Mouse (Mus musculus): ENCODE measurements around the gene Agt. TPM values are rescaled to one million over a fixed set of nuclear protein-coding genes. Genes with fewer than 3 reads are reported as not detected.

Gene Agt
- polyA plus RNA-seq, 1 experiment from 2014 or later = 0.15 TPM

DNA sequence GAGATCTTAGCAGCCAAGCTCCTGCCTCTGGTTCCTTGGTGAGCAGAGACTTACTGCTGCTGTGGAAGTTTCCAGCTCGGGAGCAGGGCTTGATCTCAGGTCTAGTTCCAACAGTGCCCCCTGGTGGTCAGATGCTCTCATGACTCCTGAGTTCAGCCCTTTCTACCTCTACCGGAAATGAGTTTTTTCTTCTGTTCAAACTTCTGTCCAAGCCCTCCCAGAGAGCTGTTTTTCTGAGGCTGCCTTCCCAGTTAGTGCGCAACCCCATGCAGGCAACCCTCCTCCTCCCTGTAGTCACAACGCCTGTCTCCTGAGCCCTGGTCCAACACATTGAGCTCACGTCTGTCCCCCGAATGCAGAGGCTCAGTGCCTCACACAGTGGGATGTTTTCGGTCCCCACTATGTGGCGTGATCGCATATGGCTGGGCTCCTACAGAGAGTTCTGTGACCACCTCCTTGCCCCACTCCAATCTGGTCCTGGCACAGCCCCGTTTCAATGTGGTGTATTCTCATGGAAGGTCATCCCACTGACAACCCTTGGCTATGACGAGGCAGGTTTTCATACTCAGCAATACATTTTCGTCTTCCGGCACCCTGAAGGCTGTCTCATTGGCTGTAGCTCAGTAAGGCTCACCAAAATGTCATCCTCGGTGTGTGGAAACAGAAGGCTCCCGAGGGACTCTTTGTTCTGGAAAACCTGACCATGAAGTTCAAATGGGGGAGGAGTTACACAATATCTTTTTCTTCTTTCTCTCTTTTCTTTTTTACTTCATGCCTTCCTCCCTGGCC, 4.2 kb upstream of the Agt start:
- Histone ChIP-seq H3K27ac (replicated peaks) (peak overlapping the region; percentile 83), H3K9me3 (no peaks in the 10 kb centered on the region), H3K36me3 (replicated peaks) (no peaks in the 10 kb centered on the region), H3K4me3 (0 out of 2 replicates have a peak overlapping the region, but pooled peaks have one; percentile 22), H3K4me1 (peaks cover 31% of the 10 kb centered on the region), H3K27me3 (replicated peaks; ENCODE audit: low read depth, poor library complexity, severe bottlenecking) (no peaks in the 10 kb centered on the region)
- 61% methylated on average over 15 of the region's 15 CpGs for WGBS
- DNase-seq (ENCODE audit: low spot score) = peak; percentile 90

DNA sequence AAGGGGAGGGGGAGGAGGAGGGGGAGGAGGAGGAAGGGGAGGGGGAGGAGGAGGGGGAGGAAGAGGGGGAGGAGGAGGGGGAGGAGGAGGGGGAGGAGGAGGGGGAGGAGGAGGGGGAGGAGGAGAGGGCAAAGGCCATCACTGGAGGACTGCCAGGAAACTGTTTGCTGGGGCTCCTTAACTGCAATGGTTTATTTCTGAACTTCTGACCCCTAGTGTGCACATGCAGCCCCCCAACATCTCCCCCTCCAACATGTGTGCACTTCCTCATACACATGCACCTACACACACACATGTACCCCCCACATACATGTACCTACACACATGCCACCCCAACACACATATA, 2.9 kb upstream of the Agt start:
- Histone ChIP-seq H3K27ac (replicated peaks) (peak overlapping the region; percentile 53; the same call in 1 of the 2 replicates), H3K4me1 (peaks cover 31% of the 10 kb centered on the region), H3K9me3 (no peaks in the 10 kb centered on the region), H3K36me3 (replicated peaks) (no peaks in the 10 kb centered on the region), H3K4me3 (no peak overlapping the region), H3K27me3 (replicated peaks; ENCODE audit: low read depth, poor library complexity, severe bottlenecking) (no peaks in the 10 kb centered on the region)
- DNase-seq (ENCODE audit: low spot score) = no peak

DNA sequence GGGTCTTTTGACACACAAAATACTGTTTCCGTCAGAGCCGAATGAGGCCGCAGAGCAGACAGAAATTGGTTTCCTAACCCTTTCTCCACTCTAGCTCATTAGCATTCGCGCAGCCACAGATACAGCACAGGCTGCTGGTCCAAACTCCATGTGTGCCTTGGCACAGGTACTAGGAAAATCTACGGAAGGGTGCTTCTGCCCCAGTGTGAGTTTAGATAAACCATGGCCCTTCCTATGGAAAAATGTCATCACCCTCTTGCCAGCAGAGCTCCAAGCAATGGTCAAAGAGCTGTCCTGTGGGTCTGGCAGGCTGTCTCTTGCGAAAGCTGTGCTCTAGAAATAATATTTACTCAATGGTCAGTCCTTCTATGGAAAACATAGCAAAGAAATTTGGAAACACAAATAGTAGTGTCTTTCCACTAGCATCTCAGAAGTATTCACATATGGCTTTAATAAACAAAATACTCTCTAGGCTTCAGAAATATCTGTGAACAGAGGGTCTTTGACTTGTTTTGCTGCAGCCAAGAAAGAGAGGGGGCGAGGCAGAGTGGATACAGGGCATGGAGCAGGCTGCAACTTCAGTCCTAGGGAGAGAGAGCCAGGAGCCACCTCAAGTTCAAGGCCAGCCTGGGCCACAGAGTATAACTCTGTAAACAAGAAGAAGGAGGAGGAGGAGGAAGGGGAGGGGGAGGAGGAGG, 2.4 kb upstream of the Agt start:
- Histone ChIP-seq H3K4me1 (peaks cover 31% of the 10 kb centered on the region), H3K9me3 (no peaks in the 10 kb centered on the region), H3K4me3 (no peak overlapping the region), H3K36me3 (replicated peaks) (no peaks in the 10 kb centered on the region), H3K27me3 (replicated peaks; ENCODE audit: low read depth, poor library complexity, severe bottlenecking) (no peaks in the 10 kb centered on the region), H3K27ac (replicated peaks) (peak overlapping the region; percentile 53; the same call in 1 of the 2 replicates)
- WGBS = 73% methylated on average over 8 of the region's 8 CpGs
- peak; percentile 21 for DNase-seq (ENCODE audit: low spot score)

DNA sequence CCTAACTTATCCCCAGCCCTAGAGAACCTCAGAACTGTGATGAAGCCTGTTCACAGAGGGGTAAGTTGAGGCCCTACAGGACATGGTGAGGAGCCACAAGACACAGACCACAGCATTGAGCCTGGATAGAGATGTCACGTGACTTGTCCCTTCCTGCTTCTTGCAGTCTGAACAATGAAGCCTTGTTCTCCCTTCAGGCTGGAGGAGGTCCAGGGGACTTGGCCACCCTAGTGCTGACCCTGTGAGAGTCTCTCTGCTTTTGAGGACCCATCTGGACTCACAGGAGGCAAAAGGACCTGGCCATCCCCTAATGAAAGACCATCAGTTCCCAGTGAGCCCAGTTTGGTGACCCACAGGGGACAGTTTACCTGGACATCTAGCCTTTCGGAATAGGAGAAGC, 406 bp downstream of the Agt start:
- no peak overlapping the region for H3K4me3 ChIP-seq
- H3K9me3 ChIP-seq = no peaks in the 10 kb centered on the region
- no peaks in the 10 kb centered on the region for H3K27me3 ChIP-seq (replicated peaks; ENCODE audit: low read depth, poor library complexity, severe bottlenecking)
- no peak for DNase-seq (ENCODE audit: low spot score)
- H3K36me3 ChIP-seq (replicated peaks) = no peaks in the 10 kb centered on the region
- WGBS = 55% methylated on average over 2 of the region's 2 CpGs
- H3K27ac ChIP-seq (replicated peaks) = peak overlapping the region; percentile 51
- H3K4me1 ChIP-seq = peaks cover 31% of the 10 kb centered on the region

DNA sequence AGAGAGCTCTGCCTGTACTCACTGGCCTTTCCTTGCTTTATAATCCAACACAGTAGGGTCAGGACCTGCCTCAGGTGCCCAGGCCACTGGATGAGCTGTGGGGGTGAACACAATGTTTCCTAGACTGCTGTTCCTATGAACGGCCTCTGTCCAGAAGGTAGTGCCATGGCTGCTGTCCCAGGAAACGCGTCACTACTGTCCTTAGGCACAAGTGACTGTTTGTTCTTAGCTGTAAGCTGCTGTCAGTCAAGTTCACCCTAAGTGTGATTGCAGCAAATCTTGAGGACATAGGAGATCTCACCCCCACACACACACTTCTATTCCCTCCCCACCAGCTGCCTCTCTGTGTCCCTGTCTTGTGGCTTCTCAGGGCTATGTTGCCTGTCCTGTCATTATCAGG, 1.9 kb downstream of the Agt start:
- H3K27me3 ChIP-seq (replicated peaks; ENCODE audit: low read depth, poor library complexity, severe bottlenecking) = no peaks in the 10 kb centered on the region
- no peaks in the 10 kb centered on the region for H3K36me3 ChIP-seq (replicated peaks)
- DNase-seq (ENCODE audit: low spot score) = no peak
- 90% methylated on average over 3 of the region's 3 CpGs for WGBS
- H3K4me1 ChIP-seq = peaks cover 18% of the 10 kb centered on the region
- no peaks in the 10 kb centered on the region for H3K9me3 ChIP-seq
- H3K4me3 ChIP-seq = no peak overlapping the region
- H3K27ac ChIP-seq (replicated peaks) = no peak overlapping the region

DNA sequence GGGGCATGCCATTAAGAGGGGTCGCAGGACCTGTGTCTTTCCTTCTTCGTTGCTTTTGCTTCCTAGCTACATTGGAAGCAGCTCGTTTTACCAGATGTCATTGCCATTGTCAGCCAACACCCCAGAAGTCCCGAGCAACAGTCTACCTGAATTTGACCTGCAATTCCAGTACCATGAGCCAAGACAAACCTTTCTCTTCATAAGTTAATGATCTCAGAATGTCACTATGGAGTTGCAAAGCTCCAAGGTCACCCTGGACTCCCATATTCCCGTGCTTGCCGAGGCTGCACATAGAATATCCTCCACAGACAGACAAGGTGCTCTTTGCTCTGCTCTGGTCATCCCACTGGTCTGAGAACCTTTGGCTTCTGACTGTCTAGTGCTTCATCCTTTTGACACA, 2.4 kb downstream of the Agt start:
- Histone ChIP-seq H3K27ac (replicated peaks) (no peak overlapping the region), H3K4me1 (peaks cover 13% of the 10 kb centered on the region), H3K4me3 (no peak overlapping the region), H3K36me3 (replicated peaks) (no peaks in the 10 kb centered on the region), H3K27me3 (replicated peaks; ENCODE audit: low read depth, poor library complexity, severe bottlenecking) (no peaks in the 10 kb centered on the region), H3K9me3 (no peaks in the 10 kb centered on the region)
- DNase-seq (ENCODE audit: low spot score) = no peak
- 85% methylated on average over 6 of the region's 6 CpGs for WGBS

DNA sequence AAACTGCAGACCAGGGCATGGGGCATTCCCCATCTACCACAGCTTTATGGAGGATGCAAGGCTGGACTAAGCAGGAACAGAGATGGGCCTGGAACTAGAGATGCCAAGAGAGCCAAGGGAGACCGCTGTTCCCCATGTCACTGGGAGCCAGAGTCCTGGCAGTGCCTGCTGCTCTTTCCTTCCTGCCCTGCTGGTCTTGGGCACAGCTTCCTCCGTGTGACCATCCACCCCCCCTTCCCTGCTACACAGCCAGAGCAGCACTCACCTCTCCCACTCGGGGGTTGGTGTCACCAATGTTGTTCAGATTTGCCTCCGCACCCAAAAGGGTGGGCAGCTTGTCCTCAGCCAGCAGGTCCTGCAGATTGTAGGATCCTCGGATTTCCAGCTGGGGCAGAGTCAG, 12.0 kb downstream of the Agt start:
- Histone ChIP-seq H3K4me1 (peaks cover 15% of the 10 kb centered on the region), H3K27ac (replicated peaks) (0 out of 2 replicates have a peak overlapping the region, but pooled peaks have one; percentile 32), H3K36me3 (replicated peaks) (peaks cover 9% of the 10 kb centered on the region), H3K27me3 (replicated peaks; ENCODE audit: low read depth, poor library complexity, severe bottlenecking) (no peaks in the 10 kb centered on the region), H3K9me3 (no peaks in the 10 kb centered on the region), H3K4me3 (no peak overlapping the region)
- 68% methylated on average over 5 of the region's 5 CpGs for WGBS
- no peak for DNase-seq (ENCODE audit: low spot score)

DNA sequence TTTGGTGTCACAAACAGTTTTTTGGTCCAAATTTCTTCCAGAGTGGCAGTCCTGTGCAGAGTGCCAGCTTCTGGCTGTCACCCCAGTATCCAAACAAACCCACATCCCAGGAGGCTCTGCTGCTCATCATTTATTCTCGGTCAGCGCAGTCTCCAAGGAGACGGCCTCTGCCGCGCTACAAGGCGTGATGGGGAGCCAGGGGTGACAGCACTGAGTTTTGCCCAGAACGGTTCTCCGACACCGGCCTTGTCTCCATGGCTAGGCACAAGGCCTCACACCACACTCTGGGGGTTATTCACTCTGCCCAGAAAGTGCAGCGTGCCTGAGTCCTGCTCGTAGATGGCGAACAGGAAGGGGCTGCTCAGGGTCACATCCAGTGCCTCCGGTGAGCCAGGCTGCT, 12.8 kb downstream of the Agt start:
- Histone ChIP-seq H3K36me3 (replicated peaks) (peaks cover 18% of the 10 kb centered on the region), H3K4me3 (no peak overlapping the region), H3K27ac (replicated peaks) (peak overlapping the region; percentile 32; the same call in 1 of the 2 replicates), H3K27me3 (replicated peaks; ENCODE audit: low read depth, poor library complexity, severe bottlenecking) (no peaks in the 10 kb centered on the region), H3K4me1 (peaks cover 15% of the 10 kb centered on the region), H3K9me3 (no peaks in the 10 kb centered on the region)
- WGBS = 79% methylated on average over 13 of the region's 13 CpGs
- no peak for DNase-seq (ENCODE audit: low spot score)

DNA sequence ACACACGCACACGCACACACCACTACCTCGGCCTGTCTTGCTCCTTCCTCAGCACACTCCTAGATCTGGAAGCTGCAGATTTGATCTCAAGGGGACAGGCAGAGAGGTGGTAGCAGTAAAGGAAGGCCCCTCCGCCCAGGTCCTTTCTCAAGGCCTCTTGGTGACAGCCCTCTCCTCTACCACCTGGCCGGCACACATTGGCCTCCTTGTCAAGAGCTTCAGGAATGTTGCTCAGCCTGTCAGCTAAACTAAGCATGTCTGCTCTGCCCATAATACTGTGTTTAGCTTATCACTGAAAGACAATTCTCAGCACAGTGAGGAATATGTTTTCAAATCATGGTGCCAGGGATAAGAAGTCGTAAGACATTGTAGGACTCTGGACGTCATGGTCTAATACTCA, 13.3 kb downstream of the Agt start:
- no peak for DNase-seq (ENCODE audit: low spot score)
- no peaks in the 10 kb centered on the region for H3K9me3 ChIP-seq
- 86% methylated on average over 7 of the region's 7 CpGs for WGBS
- no peak overlapping the region for H3K4me3 ChIP-seq
- peaks cover 23% of the 10 kb centered on the region for H3K36me3 ChIP-seq (replicated peaks)
- peaks cover 15% of the 10 kb centered on the region for H3K4me1 ChIP-seq
- H3K27ac ChIP-seq (replicated peaks) = no peak overlapping the region
- H3K27me3 ChIP-seq (replicated peaks; ENCODE audit: low read depth, poor library complexity, severe bottlenecking) = no peaks in the 10 kb centered on the region

DNA sequence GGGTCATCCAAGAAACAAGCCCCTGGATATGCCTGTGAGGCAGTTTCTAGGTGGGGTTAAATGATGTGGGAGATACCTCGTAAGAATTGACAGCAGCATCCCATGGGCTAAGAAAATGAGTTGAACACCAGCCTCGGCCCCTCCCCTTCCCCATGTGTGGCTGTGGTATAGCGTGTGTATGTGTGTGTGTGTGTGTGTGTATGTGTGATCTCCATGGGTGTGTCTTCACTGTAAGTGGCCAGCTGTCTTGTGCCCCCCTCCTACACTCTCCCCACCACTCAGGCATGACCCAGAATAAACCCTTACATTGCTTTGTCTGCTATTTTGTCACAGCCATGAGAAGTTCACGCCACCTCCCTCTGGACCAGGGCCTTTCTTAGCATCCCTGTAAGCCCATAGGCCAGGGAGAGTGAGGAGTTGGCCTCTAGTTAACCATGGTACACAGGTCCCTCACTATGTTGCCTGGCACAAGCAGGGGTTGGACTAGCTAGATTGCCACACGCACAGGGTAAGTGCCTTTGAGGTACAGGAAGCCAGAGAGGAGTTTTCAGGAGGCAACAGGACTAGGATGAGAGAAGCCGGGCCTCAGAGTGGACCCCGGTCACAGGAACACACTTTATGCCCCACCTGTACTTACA, 14.3 kb downstream of the Agt start:
- H3K4me1 ChIP-seq = peaks cover 15% of the 10 kb centered on the region
- WGBS = 89% methylated on average over 7 of the region's 7 CpGs
- H3K4me3 ChIP-seq = no peak overlapping the region
- H3K9me3 ChIP-seq = no peaks in the 10 kb centered on the region
- H3K27me3 ChIP-seq (replicated peaks; ENCODE audit: low read depth, poor library complexity, severe bottlenecking) = no peaks in the 10 kb centered on the region
- peaks cover 32% of the 10 kb centered on the region for H3K36me3 ChIP-seq (replicated peaks)
- no peak overlapping the region for H3K27ac ChIP-seq (replicated peaks)
- DNase-seq (ENCODE audit: low spot score) = no peak

DNA sequence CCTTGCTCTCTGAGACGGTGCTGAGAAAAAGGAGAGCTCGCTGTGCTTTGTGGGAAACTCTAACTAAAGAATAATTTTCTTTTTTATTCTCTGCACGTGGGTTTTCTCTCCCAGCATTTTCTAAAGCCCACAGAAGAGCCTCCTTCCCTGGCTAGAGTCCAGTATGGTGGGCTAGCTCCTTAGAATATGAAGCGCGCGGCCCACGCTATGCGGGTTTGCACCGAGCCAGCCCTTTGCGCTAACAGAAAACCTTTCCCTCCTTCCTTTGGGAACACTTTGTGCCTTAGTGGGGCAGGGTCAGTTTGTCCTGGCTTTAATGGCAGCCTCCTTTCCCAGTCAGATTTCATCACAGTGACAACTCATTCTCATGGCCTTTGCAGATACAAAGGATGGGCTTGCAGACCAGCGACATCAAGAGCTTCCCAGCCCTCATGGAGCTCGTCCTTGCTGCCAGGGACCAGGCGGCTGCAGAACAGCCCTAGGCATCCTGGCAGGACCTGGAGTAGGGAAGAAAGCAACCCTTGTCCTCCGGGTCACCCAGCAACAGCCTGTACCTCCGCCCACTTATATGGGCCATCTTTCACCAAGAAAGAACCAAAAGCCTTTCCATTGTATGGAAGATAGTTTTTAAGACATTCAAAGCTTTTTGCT, 18.4 kb downstream of the Agt start:
- H3K36me3 ChIP-seq (replicated peaks) = peaks cover 71% of the 10 kb centered on the region
- H3K4me1 ChIP-seq = 0 out of 2 replicates have a peak, but pooled peaks cover 5% of the 10 kb centered on the region
- H3K9me3 ChIP-seq = no peaks in the 10 kb centered on the region
- H3K27ac ChIP-seq (replicated peaks) = no peak overlapping the region
- DNase-seq (ENCODE audit: low spot score) = no peak
- no peak overlapping the region for H3K4me3 ChIP-seq
- no peaks in the 10 kb centered on the region for H3K27me3 ChIP-seq (replicated peaks; ENCODE audit: low read depth, poor library complexity, severe bottlenecking)
- WGBS = 89% methylated on average over 15 of the region's 15 CpGs

DNA sequence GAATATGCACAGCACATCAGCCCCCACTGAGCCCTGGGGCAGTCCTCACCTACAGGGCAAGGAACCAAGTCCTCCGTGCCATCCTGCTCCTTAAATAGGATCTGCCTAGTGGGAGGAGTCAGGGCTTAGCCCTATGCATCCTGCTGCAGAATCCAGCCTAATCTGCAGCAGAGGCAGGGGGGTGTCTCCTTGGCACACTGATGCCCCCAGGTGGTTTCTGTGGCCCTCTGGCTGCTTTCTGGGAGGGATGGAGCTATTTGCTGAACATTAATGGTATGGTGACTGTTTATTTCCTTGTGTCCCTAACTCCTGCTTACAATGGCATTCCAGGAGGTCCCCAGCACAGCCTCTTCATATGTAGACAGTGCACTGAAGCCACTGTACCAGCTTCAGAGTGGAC, 21.3 kb downstream of the Agt start:
- Histone ChIP-seq H3K4me3 (no peak overlapping the region), H3K9me3 (no peaks in the 10 kb centered on the region), H3K27me3 (replicated peaks; ENCODE audit: low read depth, poor library complexity, severe bottlenecking) (no peaks in the 10 kb centered on the region), H3K27ac (replicated peaks) (no peak overlapping the region), H3K36me3 (replicated peaks) (peaks cover 97% of the 10 kb centered on the region), H3K4me1 (no peaks in the 10 kb centered on the region)
- DNase-seq (ENCODE audit: low spot score) = no peak
- WGBS = 83% methylated on average over 1 of the region's 1 CpGs
